Mouse (Mus musculus): ENCODE data around the gene Itga6. TPM values are rescaled to one million over a fixed set of nuclear protein-coding genes. Genes with fewer than 3 reads are reported as not detected.

Itga6 gene
- polyA plus RNA-seq, 1 experiment from 2014 or later, result 103 TPM

DNA sequence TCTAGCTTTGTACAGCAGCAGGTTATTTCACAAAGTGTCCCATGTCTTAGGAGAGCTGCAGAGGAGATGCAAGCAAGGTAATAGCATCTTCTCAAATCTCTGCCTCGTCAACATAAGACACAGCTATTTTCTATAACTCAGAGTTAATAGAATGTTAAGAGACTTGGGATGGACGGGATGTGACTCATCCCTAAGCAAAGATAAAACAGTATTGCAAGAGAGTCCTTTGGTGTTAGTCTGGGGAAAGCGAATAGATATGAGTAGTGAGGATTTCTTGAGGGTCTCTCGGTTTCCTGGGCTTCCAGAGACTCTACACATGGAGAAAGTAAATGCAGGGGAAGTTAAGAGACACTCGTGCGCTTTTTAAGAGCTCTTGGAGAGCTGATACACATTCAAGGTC is 21.4 kb upstream of the Itga6 start:
- Histone ChIP-seq H3K27me3 (ENCODE audit: control insufficient read depth, insufficient read depth, low read length) (no peaks in the 10 kb centered on the region), H3K4me3 (ENCODE audit: control insufficient read depth in 1 of 2, insufficient read depth in 1 of 2, low read depth in 1 of 2, low read length in 2 of 2) (no peak overlapping the region), H3K27ac (replicated peaks in 1 of 2; ENCODE audit: control insufficient read depth in 1 of 2, insufficient read depth in 1 of 2, low read depth in 2 of 2, low read length in 2 of 2) (no peak overlapping the region), H3K9me3 (ENCODE audit: control insufficient read depth, low read length) (no peaks in the 10 kb centered on the region), H3K4me2 (ENCODE audit: low read length) (no peak overlapping the region), H3K4me1 (ENCODE audit: control insufficient read depth in 2 of 2, insufficient read depth in 2 of 2, low read length in 2 of 2) (peaks cover 21 to 45% of the 10 kb centered on the region in 2 experiments), H3K9ac (ENCODE audit: low read length) (no peak overlapping the region), H3K36me3 (ENCODE audit: control insufficient read depth, insufficient read depth, low read length) (no peaks in the 10 kb centered on the region)
- no peak for ATAC-seq (ENCODE audit: insufficient number of reproducible peaks, insufficient read depth, low FRiP score, low read depth)
- WGBS, result 24% methylated on average over 6 of the region's 6 CpGs

DNA sequence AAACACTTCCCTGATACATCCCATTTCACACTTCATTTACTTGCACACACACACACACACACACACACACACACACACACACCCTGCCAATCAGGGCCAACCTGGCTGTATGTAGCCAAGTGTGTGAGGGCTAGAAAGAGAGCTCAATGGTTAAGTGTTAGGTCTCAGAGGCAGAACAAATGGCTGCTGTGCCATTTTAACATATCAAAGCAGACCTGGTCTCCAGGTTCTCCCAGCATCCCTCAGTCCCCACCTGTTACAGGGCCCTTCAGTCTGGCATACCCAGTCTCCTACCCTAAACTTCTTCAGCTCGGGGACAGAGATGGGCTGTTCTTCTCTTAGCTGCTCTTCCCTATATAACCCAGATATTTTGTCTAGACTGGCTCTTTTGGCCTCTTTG is 20.0 kb upstream of the Itga6 start:
- H3K36me3 ChIP-seq (ENCODE audit: control insufficient read depth, insufficient read depth, low read length), result no peaks in the 10 kb centered on the region
- no peak overlapping the region for H3K27ac ChIP-seq (replicated peaks in 1 of 2; ENCODE audit: control insufficient read depth in 1 of 2, insufficient read depth in 1 of 2, low read depth in 2 of 2, low read length in 2 of 2)
- 50% methylated on average over 1 of the region's 1 CpGs for WGBS
- no peak overlapping the region for H3K4me3 ChIP-seq (ENCODE audit: control insufficient read depth in 1 of 2, insufficient read depth in 1 of 2, low read depth in 1 of 2, low read length in 2 of 2)
- H3K4me2 ChIP-seq (ENCODE audit: low read length), result no peak overlapping the region
- no peak overlapping the region for H3K9ac ChIP-seq (ENCODE audit: low read length)
- peaks cover 26 to 52% of the 10 kb centered on the region in 2 experiments for H3K4me1 ChIP-seq (ENCODE audit: control insufficient read depth in 2 of 2, insufficient read depth in 2 of 2, low read length in 2 of 2)
- 0 out of 2 replicates have a peak, but pooled peaks have one; percentile 10 for ATAC-seq (ENCODE audit: insufficient number of reproducible peaks, insufficient read depth, low FRiP score, low read depth)
- H3K9me3 ChIP-seq (ENCODE audit: control insufficient read depth, low read length), result no peaks in the 10 kb centered on the region
- no peaks in the 10 kb centered on the region for H3K27me3 ChIP-seq (ENCODE audit: control insufficient read depth, insufficient read depth, low read length)

DNA sequence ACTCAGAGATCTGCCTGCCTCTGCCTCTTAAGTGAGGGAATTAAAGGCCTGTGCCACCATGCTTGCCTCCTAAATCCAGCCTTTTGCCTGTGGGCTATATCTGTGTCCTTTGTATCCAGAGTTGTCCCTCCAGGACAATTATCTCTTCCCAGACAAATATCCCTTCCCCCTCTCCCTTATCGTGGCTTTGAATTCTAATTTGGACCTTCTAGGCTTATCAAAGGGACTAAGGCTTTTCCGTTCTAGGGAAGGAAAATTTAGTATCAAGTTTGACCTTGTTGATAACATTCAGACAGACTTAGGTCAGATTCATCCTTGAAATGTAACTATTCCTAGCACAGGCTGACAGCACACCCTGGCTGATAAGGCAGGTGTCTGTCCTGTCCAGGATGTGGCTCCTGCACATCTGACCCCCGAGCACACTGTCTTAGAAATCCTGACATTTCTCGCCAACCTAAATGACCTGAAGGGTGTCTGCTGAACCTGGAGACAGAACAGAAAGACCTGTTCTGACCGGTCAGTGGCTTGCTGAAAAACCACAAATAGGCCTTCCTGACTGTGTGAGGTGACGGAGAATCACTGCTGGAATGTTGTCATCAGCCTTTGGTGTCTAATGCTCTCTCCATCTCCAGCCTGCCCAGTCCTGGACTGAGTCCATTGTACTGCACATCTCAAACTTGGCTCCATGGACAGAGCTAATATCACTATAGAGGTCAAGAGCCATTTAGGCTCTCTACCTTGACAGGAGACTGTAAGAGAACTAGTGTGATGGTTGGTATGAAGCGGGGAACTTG is 18.3 kb upstream of the Itga6 start:
- no peaks in the 10 kb centered on the region for H3K9me3 ChIP-seq (ENCODE audit: control insufficient read depth, low read length)
- ATAC-seq (ENCODE audit: insufficient number of reproducible peaks, insufficient read depth, low FRiP score, low read depth), result peak; percentile 33; the same call in 1 of the 2 replicates
- H3K27me3 ChIP-seq (ENCODE audit: control insufficient read depth, insufficient read depth, low read length), result no peaks in the 10 kb centered on the region
- H3K27ac ChIP-seq (replicated peaks in 1 of 2; ENCODE audit: control insufficient read depth in 1 of 2, insufficient read depth in 1 of 2, low read depth in 2 of 2, low read length in 2 of 2), result peak overlapping the region; percentile 46 to 68; a peak in 3 of 4 replicates
- no peak overlapping the region for H3K4me2 ChIP-seq (ENCODE audit: low read length)
- H3K36me3 ChIP-seq (ENCODE audit: control insufficient read depth, insufficient read depth, low read length), result no peaks in the 10 kb centered on the region
- H3K9ac ChIP-seq (ENCODE audit: low read length), result no peak overlapping the region
- no peak overlapping the region for H3K4me3 ChIP-seq (ENCODE audit: control insufficient read depth in 1 of 2, insufficient read depth in 1 of 2, low read depth in 1 of 2, low read length in 2 of 2)
- peaks cover 26 to 53% of the 10 kb centered on the region in 2 experiments for H3K4me1 ChIP-seq (ENCODE audit: control insufficient read depth in 2 of 2, insufficient read depth in 2 of 2, low read length in 2 of 2)
- WGBS, result 34% methylated on average over 7 of the region's 7 CpGs

DNA sequence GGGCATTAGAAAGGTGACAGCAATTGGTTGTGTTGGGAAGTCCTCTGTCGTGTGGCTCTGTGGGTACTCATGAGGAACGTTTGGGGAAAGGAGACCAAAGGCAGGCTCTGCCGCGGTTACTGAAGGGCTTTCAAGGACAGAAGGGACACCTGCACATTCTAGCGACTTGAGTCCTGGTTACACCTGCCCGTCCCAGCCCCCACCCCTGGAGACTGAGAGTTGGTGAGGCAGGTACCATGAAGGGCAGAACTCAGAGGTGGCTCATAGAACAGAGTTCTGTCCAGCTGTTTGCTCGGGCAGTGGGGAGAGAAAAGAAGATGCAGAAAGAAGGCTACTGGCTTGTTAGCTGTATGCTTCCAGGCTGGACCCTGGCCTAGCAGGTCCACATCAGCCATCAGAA is 17.1 kb upstream of the Itga6 start:
- Histone ChIP-seq H3K4me3 (ENCODE audit: control insufficient read depth in 1 of 2, insufficient read depth in 1 of 2, low read depth in 1 of 2, low read length in 2 of 2) (no peak overlapping the region), H3K4me1 (ENCODE audit: control insufficient read depth in 2 of 2, insufficient read depth in 2 of 2, low read length in 2 of 2) (peaks cover 24 to 53% of the 10 kb centered on the region in 2 experiments), H3K36me3 (ENCODE audit: control insufficient read depth, insufficient read depth, low read length) (no peaks in the 10 kb centered on the region), H3K27ac (replicated peaks in 1 of 2; ENCODE audit: control insufficient read depth in 1 of 2, insufficient read depth in 1 of 2, low read depth in 2 of 2, low read length in 2 of 2) (peak overlapping the region; percentile 40 to 65; a peak in 3 of 4 replicates), H3K27me3 (ENCODE audit: control insufficient read depth, insufficient read depth, low read length) (no peaks in the 10 kb centered on the region), H3K9ac (ENCODE audit: low read length) (no peak overlapping the region), H3K9me3 (ENCODE audit: control insufficient read depth, low read length) (no peaks in the 10 kb centered on the region), H3K4me2 (ENCODE audit: low read length) (no peak overlapping the region)
- WGBS, result 80% methylated on average over 7 of the region's 7 CpGs
- no peak for ATAC-seq (ENCODE audit: insufficient number of reproducible peaks, insufficient read depth, low FRiP score, low read depth)

DNA sequence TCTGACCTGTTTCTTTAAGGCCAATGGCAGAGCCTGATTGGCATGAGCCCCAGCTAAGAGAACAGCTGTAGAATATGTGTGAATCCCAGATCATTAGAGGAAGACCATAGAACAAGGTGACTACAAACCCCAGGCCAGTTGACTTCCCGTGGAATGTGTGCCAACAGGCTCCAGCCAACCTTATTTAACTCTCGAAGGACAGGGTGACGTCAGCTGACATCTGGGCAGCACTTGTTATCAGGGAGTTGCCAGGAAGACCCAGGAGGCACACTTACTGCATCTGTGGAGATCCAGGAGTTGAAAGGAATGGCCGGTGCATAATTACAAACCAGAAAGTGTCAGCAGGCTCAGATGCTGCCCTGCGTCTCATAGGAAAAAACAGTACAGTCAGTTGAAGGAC is 16.6 kb upstream of the Itga6 start:
- Histone ChIP-seq H3K4me2 (ENCODE audit: low read length) (no peak overlapping the region), H3K4me3 (ENCODE audit: control insufficient read depth in 1 of 2, insufficient read depth in 1 of 2, low read depth in 1 of 2, low read length in 2 of 2) (no peak overlapping the region), H3K27me3 (ENCODE audit: control insufficient read depth, insufficient read depth, low read length) (no peaks in the 10 kb centered on the region), H3K4me1 (ENCODE audit: control insufficient read depth in 2 of 2, insufficient read depth in 2 of 2, low read length in 2 of 2) (peaks cover 24 to 52% of the 10 kb centered on the region in 2 experiments), H3K27ac (replicated peaks in 1 of 2; ENCODE audit: control insufficient read depth in 1 of 2, insufficient read depth in 1 of 2, low read depth in 2 of 2, low read length in 2 of 2) (peak overlapping the region; percentile 40 to 65; a peak in 3 of 4 replicates), H3K36me3 (ENCODE audit: control insufficient read depth, insufficient read depth, low read length) (no peaks in the 10 kb centered on the region), H3K9me3 (ENCODE audit: control insufficient read depth, low read length) (no peaks in the 10 kb centered on the region), H3K9ac (ENCODE audit: low read length) (peak overlapping the region; percentile 31; the same call in 1 of the 2 replicates)
- ATAC-seq (ENCODE audit: insufficient number of reproducible peaks, insufficient read depth, low FRiP score, low read depth), result no peak
- 5% methylated on average over 5 of the region's 5 CpGs for WGBS

DNA sequence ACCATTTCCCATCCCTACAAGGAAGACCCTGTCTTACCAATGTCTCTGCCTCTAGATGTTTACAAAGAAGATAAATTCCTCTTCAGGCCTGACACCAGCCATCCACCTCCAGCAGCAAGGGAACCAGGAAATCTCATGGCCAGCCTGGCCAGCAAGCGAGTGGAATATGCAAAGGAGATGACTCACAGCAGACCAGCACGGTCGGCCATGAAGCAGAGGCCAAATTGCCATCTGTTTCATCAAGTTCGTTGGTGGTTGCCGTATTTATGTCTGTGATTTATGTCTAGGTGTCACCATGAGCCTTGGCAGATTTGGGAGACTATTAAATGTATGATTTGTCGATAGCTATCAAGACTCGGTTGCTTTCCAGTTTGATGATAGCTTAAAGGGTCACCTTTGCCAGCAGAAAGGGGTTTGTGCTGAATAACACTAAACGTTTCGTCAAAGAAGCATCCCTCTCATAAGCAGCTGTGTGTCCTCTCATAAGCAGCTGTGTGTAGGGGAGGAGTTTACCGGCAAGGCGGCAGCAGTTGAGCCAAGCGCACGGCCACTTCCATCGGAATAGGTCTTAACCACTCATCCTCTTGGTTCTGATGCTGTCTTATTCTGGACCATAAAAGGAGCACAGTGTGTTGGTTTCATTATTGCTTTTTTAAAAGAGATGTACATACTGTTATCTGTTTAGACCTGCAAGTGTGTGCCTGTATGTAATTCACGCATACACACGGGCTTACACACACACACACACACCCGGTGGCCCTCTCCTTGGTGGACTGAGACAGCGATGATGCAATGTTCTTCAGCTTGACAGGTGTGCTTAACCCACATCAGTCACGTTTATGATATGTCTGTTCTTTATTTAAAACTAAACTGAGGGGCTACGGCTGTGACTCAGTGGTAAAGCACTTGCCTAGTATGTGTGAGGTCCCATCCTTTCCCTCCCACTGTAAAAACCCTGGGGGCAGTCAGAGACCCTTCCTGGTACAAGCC is 14.5 kb upstream of the Itga6 start:
- Histone ChIP-seq H3K4me2 (ENCODE audit: low read length) (no peak overlapping the region), H3K27me3 (ENCODE audit: control insufficient read depth, insufficient read depth, low read length) (no peaks in the 10 kb centered on the region), H3K4me1 (ENCODE audit: control insufficient read depth in 2 of 2, insufficient read depth in 2 of 2, low read length in 2 of 2) (peaks cover 22 to 33% of the 10 kb centered on the region in 2 experiments), H3K9ac (ENCODE audit: low read length) (no peak overlapping the region), H3K9me3 (ENCODE audit: control insufficient read depth, low read length) (no peaks in the 10 kb centered on the region), H3K36me3 (ENCODE audit: control insufficient read depth, insufficient read depth, low read length) (no peaks in the 10 kb centered on the region), H3K4me3 (ENCODE audit: control insufficient read depth in 1 of 2, insufficient read depth in 1 of 2, low read depth in 1 of 2, low read length in 2 of 2) (no peak overlapping the region), H3K27ac (replicated peaks in 1 of 2; ENCODE audit: control insufficient read depth in 1 of 2, insufficient read depth in 1 of 2, low read depth in 2 of 2, low read length in 2 of 2) (no peak overlapping the region)
- 77% methylated on average over 20 of the region's 20 CpGs for WGBS
- ATAC-seq (ENCODE audit: insufficient number of reproducible peaks, insufficient read depth, low FRiP score, low read depth), result no peak

DNA sequence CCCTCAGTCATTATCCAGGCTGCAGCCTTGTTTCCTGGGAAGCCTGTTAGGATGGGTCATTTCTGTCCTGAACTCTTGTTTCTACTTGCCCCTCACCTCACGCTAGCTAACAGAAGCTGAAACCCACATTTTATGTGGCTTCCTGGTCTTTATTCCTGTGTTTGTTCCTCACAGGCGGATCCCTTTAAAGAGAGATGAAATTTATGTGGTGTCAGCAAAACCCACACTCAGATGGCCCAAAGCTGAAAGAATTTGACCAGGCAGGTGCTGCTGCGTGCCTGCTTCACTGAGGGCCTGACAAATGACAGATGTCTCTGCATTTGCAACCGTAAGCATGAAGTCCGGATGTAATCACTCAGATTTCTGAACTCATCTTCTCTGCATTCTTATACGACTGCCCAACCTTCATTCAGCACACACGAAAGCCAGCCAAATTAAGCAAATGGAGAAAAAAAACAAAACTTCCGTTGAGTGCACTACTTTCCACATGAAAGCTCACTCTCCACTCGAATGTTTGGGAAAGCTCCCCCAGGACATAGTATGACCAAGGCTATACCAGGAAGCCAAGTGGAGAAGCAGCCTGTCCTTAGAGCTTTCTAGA is 10.5 kb upstream of the Itga6 start:
- Histone ChIP-seq H3K4me2 (ENCODE audit: low read length) (no peak overlapping the region), H3K4me1 (ENCODE audit: control insufficient read depth in 2 of 2, insufficient read depth in 2 of 2, low read length in 2 of 2) (peaks cover 7 to 12% of the 10 kb centered on the region in 2 experiments), H3K4me3 (ENCODE audit: control insufficient read depth in 1 of 2, insufficient read depth in 1 of 2, low read depth in 1 of 2, low read length in 2 of 2) (no peak overlapping the region), H3K36me3 (ENCODE audit: control insufficient read depth, insufficient read depth, low read length) (no peaks in the 10 kb centered on the region), H3K27me3 (ENCODE audit: control insufficient read depth, insufficient read depth, low read length) (no peaks in the 10 kb centered on the region), H3K27ac (replicated peaks in 1 of 2; ENCODE audit: control insufficient read depth in 1 of 2, insufficient read depth in 1 of 2, low read depth in 2 of 2, low read length in 2 of 2) (no peak overlapping the region), H3K9me3 (ENCODE audit: control insufficient read depth, low read length) (no peaks in the 10 kb centered on the region), H3K9ac (ENCODE audit: low read length) (no peak overlapping the region)
- 62% methylated on average over 9 of the region's 9 CpGs for WGBS
- ATAC-seq (ENCODE audit: insufficient number of reproducible peaks, insufficient read depth, low FRiP score, low read depth), result no peak
